Mouse (Mus musculus) liver, adult 2 months (tissue): Measurements from ENCODE around the gene Zmiz2. TPM values are rescaled to one million over a fixed set of nuclear protein-coding genes. Genes with fewer than 3 reads are reported as not detected.
"Not testable (repeated sequence)": the region's sequence is repeated elsewhere in the genome, so short reads cannot be mapped to it uniquely, and the experiment has no call there.

Experiments
- DNase-seq: peaks from one replicate; pipeline ENCODE4 v3.0.0-alpha.2; 2011; ENCODE audit warnings: low read depth, low spot score; ENCODE audit errors: extremely low read depth
- H3K27ac ChIP-seq: fragments of 200-500 bp; replicated peaks from 2 replicates; pipeline ENCODE4 v1.5.1; 2012; ENCODE audit warnings: low read depth, mild to moderate bottlenecking, control low read depth, inconsistent platforms, low read length; ENCODE audit not compliant: insufficient read depth
- H3K27me3 ChIP-seq: fragments of 200-500 bp; 2 replicates; pipeline ENCODE4 v1.6.1; 2012; ENCODE audit warnings: mild to moderate bottlenecking, moderate library complexity, low read length, inconsistent platforms; ENCODE audit not compliant: control insufficient read depth, insufficient read depth
- H3K36me3 ChIP-seq: fragments of 200-500 bp; 2 replicates; pipeline ENCODE4 v1.6.1; 2012; ENCODE audit warnings: low read length, inconsistent platforms; ENCODE audit not compliant: control insufficient read depth, insufficient read depth
- H3K4me1 ChIP-seq: fragments of 200-500 bp; 2 replicates; pipeline ENCODE4 v1.6.1; 2011; ENCODE audit warnings: low read length; ENCODE audit not compliant: control insufficient read depth, insufficient read depth
- H3K4me3 ChIP-seq: fragments of 200-500 bp; 2 replicates; pipeline ENCODE4 v1.5.1; 2011; ENCODE audit warnings: low read depth, mild to moderate bottlenecking, control low read depth, low read length, moderate library complexity; ENCODE audit not compliant: insufficient read depth
- H3K79me2 ChIP-seq: fragments of 200-500 bp; 2 replicates; pipeline ENCODE4 v1.6.1; 2012; ENCODE audit warnings: inconsistent platforms, mild to moderate bottlenecking, low read length, moderate library complexity; ENCODE audit not compliant: control insufficient read depth, insufficient read depth
- H3K9ac ChIP-seq: fragments of 200-500 bp; 2 replicates; pipeline ENCODE4 v1.6.1; 2012; ENCODE audit warnings: low read depth, mild to moderate bottlenecking, control low read depth, inconsistent platforms, low read length
- CTCF ChIP-seq: fragments of 200-500 bp; IDR thresholded peaks from 2 replicates; pipeline ENCODE4 v1.5.1; 2011; ENCODE audit warnings: low read depth, low read length, control low read depth
- POLR2A ChIP-seq: fragments of 200-500 bp; IDR thresholded peaks from 2 replicates; pipeline ENCODE4 v1.6.1; 2011; ENCODE audit warnings: low read length, control low read depth; ENCODE audit not compliant: insufficient read depth; ENCODE audit errors: extremely low read depth
- WGBS: fragments of 180-500 bp; shearing (Covaris S2); methylation state at CpG from one replicate; pipeline ENCODE4 v1.1.7; 2018; 5-methylcytosine and 5-hydroxymethylcytosine counted together
- polyA plus RNA-seq: library from polyadenylated mRNA; depleted of rRNA; stranded (reverse); fragments of >200 nt; gene quantifications from 2 replicates; pipeline ENCODE4 v1.2.3, GENCODE M21; 2012; rRNA removed
- total RNA-seq: library from RNA; depleted of rRNA; stranded (reverse); fragments of >200 nt; gene quantifications from 2 replicates; pipeline ENCODE4 v1.2.3, GENCODE M21; 2014; rRNA removed

The Zmiz2 gene
- total and polyA plus RNA-seq, 2 experiments, result 3.0 to 14.7 TPM

GRCm38 (mm10) chr11:6445441-6445840 lies 56.6 kb downstream of the Zmiz2 start:
- H3K27ac ChIP-seq, result no peak overlapping the region
- 82% methylated on average over 4 of the region's 4 CpGs for WGBS

DNA sequence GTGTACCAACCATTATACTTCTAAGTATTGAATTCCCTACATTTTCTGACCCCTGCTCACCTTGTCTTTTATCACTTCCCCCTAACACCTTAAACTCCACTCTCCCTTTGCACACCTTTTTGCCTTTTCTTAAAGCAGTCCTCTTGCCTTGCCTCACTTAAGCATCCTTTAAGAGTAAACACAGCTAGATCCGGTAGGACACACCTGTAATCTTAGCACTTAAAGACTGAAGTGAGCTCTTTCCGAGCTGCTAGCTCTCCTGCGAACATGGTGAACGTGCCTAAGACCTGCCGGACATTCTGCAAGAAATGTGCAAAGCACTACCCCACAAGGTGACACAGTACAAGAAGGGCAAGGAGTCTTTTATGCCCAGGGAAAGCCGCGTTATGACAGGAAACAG lies 57.1 kb downstream of the Zmiz2 start:
- Histone ChIP-seq H3K27me3 (no peaks in the 10 kb centered on the region), H3K36me3 (peaks cover 3% of the 10 kb centered on the region), H3K79me2 (peaks cover 3% of the 10 kb centered on the region; the same call in 1 of the 2 replicates), H3K27ac (no peak overlapping the region), H3K4me3 (no peak overlapping the region), H3K4me1 (peaks cover 7% of the 10 kb centered on the region), H3K9ac (no peak overlapping the region)
- 93% methylated on average over 7 of the region's 7 CpGs for WGBS
- TF ChIP-seq CTCF (no peak), POLR2A (no peak)
- no peak for DNase-seq

More at GRCm38 (mm10) chr11:6445441-6445840, 56.6 kb downstream of the Zmiz2 start:
- Histone ChIP-seq H3K79me2 (peaks cover 4% of the 10 kb centered on the region; the same call in 1 of the 2 replicates), H3K36me3 (peaks cover 4% of the 10 kb centered on the region), H3K4me3 (no peak overlapping the region), H3K4me1 (peaks cover 7% of the 10 kb centered on the region), H3K27me3 (no peaks in the 10 kb centered on the region), H3K9ac (no peak overlapping the region)
- no peak for DNase-seq
- TF ChIP-seq CTCF (no peak), POLR2A (no peak)

DNA sequence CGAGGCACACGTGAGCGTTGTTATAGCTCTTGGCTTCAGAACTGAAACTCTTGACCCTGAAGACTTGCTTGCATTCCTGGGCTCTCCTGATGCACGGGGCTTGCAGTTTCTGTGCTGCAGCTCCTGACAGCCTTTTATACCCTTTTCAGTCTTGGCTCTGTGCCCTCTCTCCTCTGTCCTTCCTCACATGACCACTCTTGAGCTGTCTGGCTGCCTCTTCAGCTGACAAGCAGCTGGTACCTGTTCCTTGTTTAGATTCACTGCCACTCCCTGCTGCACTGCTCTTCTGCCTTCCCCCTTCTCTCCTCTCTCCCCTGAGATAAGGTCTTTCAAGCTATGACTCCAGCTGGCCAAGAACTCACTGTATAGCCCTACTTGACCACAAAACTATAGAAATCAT lies 58.6 kb downstream of the Zmiz2 start:
- Histone ChIP-seq H3K9ac (no peak overlapping the region), H3K79me2 (no peaks in the 10 kb centered on the region), H3K27me3 (no peaks in the 10 kb centered on the region), H3K4me1 (peaks cover 6% of the 10 kb centered on the region), H3K4me3 (no peak overlapping the region), H3K27ac (no peak overlapping the region), H3K36me3 (no peaks in the 10 kb centered on the region)
- DNase-seq, result no peak
- whole genome bisulfite sequencing, result 92% methylated on average over 4 of the region's 4 CpGs
- TF ChIP-seq CTCF, result no peak
- no peak for TF ChIP-seq POLR2A

- not testable (repeated sequence) for H3K36me3 ChIP-seq, DNase-seq, H3K4me3 ChIP-seq, H3K9ac ChIP-seq, H3K4me1 ChIP-seq, H3K79me2 ChIP-seq, H3K27ac ChIP-seq, H3K27me3 ChIP-seq
- WGBS, result 96% methylated on average over 5 of the region's 5 CpGs
Observed at GRCm38 (mm10) chr11:6448155-6448554, 59.3 kb downstream of the Zmiz2 start.

Other genes starting within 250 kb of the Zmiz2 start
- 0.09 and 0.13 TPM in 2 replicates for gene A730071L15Rik, start 189.0 kb upstream of the Zmiz2 start, total RNA-seq
- 0.05 TPM in 1 of 2 replicates, not detected in the other for gene A730071L15Rik, start 189.0 kb upstream of the Zmiz2 start, polyA plus RNA-seq
- gene Nudcd3, start 188.7 kb upstream of the Zmiz2 start, total RNA-seq, result 10.6 and 12.8 TPM in 2 replicates
- 14.6 and 16.7 TPM in 2 replicates for gene Nudcd3, start 188.7 kb upstream of the Zmiz2 start, polyA plus RNA-seq
- not detected in 2 replicates for gene Npc1l1, start 158.9 kb upstream of the Zmiz2 start, total RNA-seq
- gene Npc1l1, start 158.9 kb upstream of the Zmiz2 start, polyA plus RNA-seq, result 0.05 TPM in 1 of 2 replicates, not detected in the other
- gene Ddx56, start 121.3 kb upstream of the Zmiz2 start, total RNA-seq, result 28.5 and 31.8 TPM in 2 replicates
- 19.2 and 30.0 TPM in 2 replicates for gene Ddx56, start 121.3 kb upstream of the Zmiz2 start, polyA plus RNA-seq
- 42.2 and 43.1 TPM in 2 replicates for gene Tmed4, start 114.2 kb upstream of the Zmiz2 start, total RNA-seq
- gene Tmed4, start 114.2 kb upstream of the Zmiz2 start, polyA plus RNA-seq, result 80.1 and 83.2 TPM in 2 replicates
- gene Ogdh, start 97.4 kb upstream of the Zmiz2 start, total RNA-seq, result 69.9 and 106 TPM in 2 replicates
- gene Ogdh, start 97.4 kb upstream of the Zmiz2 start, polyA plus RNA-seq, result 71.1 and 85.2 TPM in 2 replicates
- 1,424 and 1,884 TPM in 2 replicates for gene Ppia, start 26.4 kb downstream of the Zmiz2 start, total RNA-seq
- gene Ppia, start 26.4 kb downstream of the Zmiz2 start, polyA plus RNA-seq, result 454 and 472 TPM in 2 replicates
- 35.8 and 44.4 TPM in 2 replicates for gene H2afv, start 55.4 kb downstream of the Zmiz2 start, total RNA-seq
- gene H2afv, start 55.4 kb downstream of the Zmiz2 start, polyA plus RNA-seq, result 30.9 and 31.1 TPM in 2 replicates
- gene Purb, start 86.8 kb downstream of the Zmiz2 start, total RNA-seq, result 11.2 and 12.6 TPM in 2 replicates
- 2.5 and 2.6 TPM in 2 replicates for gene Purb, start 86.8 kb downstream of the Zmiz2 start, polyA plus RNA-seq
- 1.1 and 2.6 TPM in 2 replicates for gene Myo1g, start 131.9 kb downstream of the Zmiz2 start, total RNA-seq
- 1.4 and 2.3 TPM in 2 replicates for gene Myo1g, start 131.9 kb downstream of the Zmiz2 start, polyA plus RNA-seq
- 16.5 and 18.6 TPM in 2 replicates for gene Ccm2, start 157.8 kb downstream of the Zmiz2 start, total RNA-seq
- gene Ccm2, start 157.8 kb downstream of the Zmiz2 start, polyA plus RNA-seq, result 43.7 and 49.6 TPM in 2 replicates
- under 0.01 TPM in 2 replicates for gene Nacad, start 217.0 kb downstream of the Zmiz2 start, total RNA-seq
- gene Nacad, start 217.0 kb downstream of the Zmiz2 start, polyA plus RNA-seq, result 0.02 TPM in 1 of 2 replicates, not detected in the other
- 17.7 and 18.0 TPM in 2 replicates for gene Tbrg4, start 237.0 kb downstream of the Zmiz2 start, total RNA-seq
- 49.4 and 71.0 TPM in 2 replicates for gene Tbrg4, start 237.0 kb downstream of the Zmiz2 start, polyA plus RNA-seq
- gene Wap, start 249.6 kb downstream of the Zmiz2 start, total RNA-seq, result not detected in 2 replicates
- gene Wap, start 249.6 kb downstream of the Zmiz2 start, polyA plus RNA-seq, result not detected in 2 replicates